Mouse (Mus musculus) intestine, postnatal 0 days (tissue): ENCODE data around the gene Spindoc. TPM values are rescaled to one million over a fixed set of nuclear protein-coding genes. Genes with fewer than 3 reads are reported as not detected.

Experiments used
- ATAC-seq: fragments of 200-750 bp; cut with Nextera tagmentation; 2 replicates; pipeline ENCODE4 v1.8.0; 2017; ENCODE audit warnings: mild to moderate bottlenecking, moderate TSS enrichment, moderate library complexity
- H3K27ac ChIP-seq: fragments of 300-500 bp; sonication (generic); 2 replicates; pipeline ENCODE4 v1.5.1; 2014; ENCODE audit warnings: mild to moderate bottlenecking, low read depth, low read length, moderate library complexity
- H3K27me3 ChIP-seq: fragments of 300-500 bp; sonication (generic); replicated peaks from 2 replicates; pipeline ENCODE4 v1.6.1; 2014; ENCODE audit warnings: low read length, mixed read lengths; ENCODE audit not compliant: control insufficient read depth, insufficient read depth
- H3K36me3 ChIP-seq: fragments of 300-500 bp; sonication (generic); 2 replicates; pipeline ENCODE4 v1.6.1; 2014; ENCODE audit warnings: mild to moderate bottlenecking, moderate library complexity; ENCODE audit not compliant: control insufficient read depth, insufficient read depth
- H3K4me1 ChIP-seq: fragments of 300-500 bp; sonication (generic); replicated peaks from 2 replicates; pipeline ENCODE4 v1.6.1; 2014; ENCODE audit warnings: antibody characterized with exemption, low read length, mixed read lengths; ENCODE audit not compliant: control insufficient read depth, insufficient read depth
- H3K4me2 ChIP-seq: fragments of 300-500 bp; sonication (generic); replicated peaks from 2 replicates; pipeline ENCODE4 v1.6.1; 2014; ENCODE audit warnings: low read depth, mild to moderate bottlenecking, moderate library complexity
- H3K4me3 ChIP-seq: fragments of 300-500 bp; sonication (generic); 2 replicates; pipeline ENCODE4 v1.5.1; 2014; ENCODE audit warnings: low read depth, low read length
- H3K9ac ChIP-seq: fragments of 300-500 bp; sonication (generic); 2 replicates; pipeline ENCODE4 v1.6.1; 2014; ENCODE audit warnings: mild to moderate bottlenecking, low read depth, low read length
- H3K9me3 ChIP-seq: fragments of 300-500 bp; sonication (generic); 2 replicates; pipeline ENCODE4 v1.6.1; 2016; ENCODE audit warnings: mixed run types; ENCODE audit not compliant: control insufficient read depth
- CTCF ChIP-seq: sonication (generic); IDR thresholded peaks from 2 replicates; pipeline ENCODE4 v1.5.1; 2016; ENCODE audit warnings: low read depth, mild to moderate bottlenecking, control low read depth, antibody characterized with exemption, moderate library complexity
- WGBS: fragments of 180-500 bp; shearing (Covaris S2); extraction: QIAGEN DNeasy Blood & Tissue Kit; methylation state at CpG from one replicate; pipeline ENCODE4 v1.1.7; 2014; 5-methylcytosine and 5-hydroxymethylcytosine counted together
- polyA plus RNA-seq: library from polyadenylated mRNA; unstranded; fragments of >200 nt; fragmentation: Nextera tagmentation; extraction: Ambion mirVana; gene quantifications from 2 replicates; pipeline ENCODE4 v1.2.1, GENCODE M21; 2015

The Spindoc gene
- polyA plus RNA-seq, 1 experiment from 2014 or later: 11.3 TPM

- H3K9me3 ChIP-seq: no peaks in the 10 kb centered on the region
- H3K27me3 ChIP-seq: no peaks in the 10 kb centered on the region
- ATAC-seq: no peak
- no peaks in the 10 kb centered on the region for H3K4me1 ChIP-seq
- H3K9ac ChIP-seq: no peak overlapping the region
- no peak overlapping the region for H3K4me2 ChIP-seq
- WGBS: 78% methylated on average over 11 of the region's 11 CpGs
- H3K4me3 ChIP-seq: no peak overlapping the region
- no peak for TF ChIP-seq CTCF
- H3K27ac ChIP-seq: no peak overlapping the region
- H3K36me3 ChIP-seq: peaks cover 3% of the 10 kb centered on the region; the same call in 1 of the 2 replicates
These were observed 29.8 kb downstream of the Spindoc start for GRCm38 (mm10) chr19:7352809-7353495.

GRCm38 (mm10) chr19:7349993-7350392, 32.8 kb downstream of the Spindoc start:
- Histone ChIP-seq H3K4me2 (no peak overlapping the region), H3K36me3 (no peaks in the 10 kb centered on the region), H3K27ac (no peak overlapping the region), H3K9me3 (no peaks in the 10 kb centered on the region), H3K4me3 (no peak overlapping the region), H3K27me3 (no peaks in the 10 kb centered on the region), H3K9ac (no peak overlapping the region), H3K4me1 (no peaks in the 10 kb centered on the region)
- no peak for TF ChIP-seq CTCF
- ATAC-seq: no peak
- WGBS: 79% methylated on average over 1 of the region's 1 CpGs

DNA sequence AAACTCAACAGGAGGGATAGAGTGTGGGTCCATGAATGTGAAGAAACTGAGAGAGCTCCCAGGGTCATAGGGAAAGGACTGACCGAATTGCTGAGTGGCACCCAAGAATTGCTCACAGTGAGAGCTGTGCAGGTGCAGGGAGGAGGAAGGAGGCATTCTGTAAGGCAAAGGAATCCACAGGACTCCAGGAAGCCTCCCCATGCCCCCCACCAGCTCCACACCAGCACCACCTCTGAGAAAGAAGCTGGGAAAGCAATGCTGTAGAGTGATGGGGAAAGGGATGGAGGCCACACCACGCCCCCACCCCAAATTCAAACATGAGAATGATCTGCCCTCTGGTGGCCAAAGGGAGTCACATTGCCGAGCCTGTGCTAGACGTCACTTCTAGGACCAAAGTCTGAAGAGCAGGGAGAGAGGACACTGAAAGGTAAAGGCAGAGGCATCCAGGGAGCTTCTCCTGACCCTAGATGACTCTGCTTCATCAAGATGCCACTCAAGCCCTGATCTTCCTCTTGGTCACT, 37.5 kb downstream of the Spindoc start:
- Histone ChIP-seq H3K27ac (no peak overlapping the region), H3K4me2 (no peak overlapping the region), H3K36me3 (no peaks in the 10 kb centered on the region), H3K4me3 (no peak overlapping the region), H3K27me3 (no peaks in the 10 kb centered on the region), H3K4me1 (no peaks in the 10 kb centered on the region), H3K9me3 (no peaks in the 10 kb centered on the region), H3K9ac (no peak overlapping the region)
- ATAC-seq: no peak
- WGBS: 19% methylated on average over 4 of the region's 4 CpGs
- peak; percentile 88 for TF ChIP-seq CTCF

DNA sequence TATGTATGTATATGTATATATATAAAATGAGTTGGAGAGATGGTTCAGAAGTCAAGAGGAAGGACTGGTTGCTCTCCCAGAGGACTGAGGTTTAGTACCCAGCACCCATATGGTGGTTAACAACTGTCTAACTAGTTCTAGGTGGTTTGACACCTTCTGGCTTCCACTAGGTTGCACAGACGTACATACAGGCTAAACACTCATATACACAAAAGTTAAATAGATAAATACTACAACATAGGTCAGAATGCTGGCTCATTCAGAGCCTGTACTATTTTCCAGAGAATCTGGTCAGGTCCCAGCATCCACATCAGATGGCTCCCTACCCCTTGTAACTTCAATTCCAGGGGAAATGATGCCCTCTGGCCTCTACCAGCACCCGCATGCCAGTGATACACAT, 40.1 kb downstream of the Spindoc start:
- H3K27ac ChIP-seq: no peak overlapping the region
- no peak overlapping the region for H3K4me2 ChIP-seq
- 0 out of 2 replicates have a peak, but pooled peaks cover 11% of the 10 kb centered on the region for H3K4me1 ChIP-seq
- H3K4me3 ChIP-seq: no peak overlapping the region
- H3K27me3 ChIP-seq: no peaks in the 10 kb centered on the region
- H3K36me3 ChIP-seq: no peaks in the 10 kb centered on the region
- TF ChIP-seq CTCF: no peak
- no peaks in the 10 kb centered on the region for H3K9me3 ChIP-seq
- H3K9ac ChIP-seq: no peak overlapping the region
- WGBS: 78% methylated on average over 2 of the region's 2 CpGs
- ATAC-seq: no peak

GRCm38 (mm10) chr19:7341512-7342397, 41.0 kb downstream of the Spindoc start, which contains the start of gene Mark2:
Mark2 (minus strand) TSS chr19:7341860.
- WGBS: 1% methylated on average over 63 of the region's 63 CpGs
- no peak for TF ChIP-seq CTCF

More at GRCm38 (mm10) chr19:7341512-7342397, 41.0 kb downstream of the Spindoc start, which contains the start of gene Mark2:
- Histone ChIP-seq H3K4me2 (peak within 1 kb of the TSS; percentile 95), H3K36me3 (no peaks in the 10 kb centered on the region), H3K4me1 (0 out of 2 replicates have a peak, but pooled peaks cover 11% of the 10 kb centered on the region), H3K27me3 (no peaks in the 10 kb centered on the region), H3K9ac (peak within 1 kb of the TSS; percentile 95), H3K27ac (peak within 1 kb of the TSS; percentile 92), H3K4me3 (peak within 1 kb of the TSS; percentile 90), H3K9me3 (no peaks in the 10 kb centered on the region)
- peak; percentile 95 for ATAC-seq
